Mouse (Mus musculus) heart, embryonic 11.5 days (tissue): ENCODE results near the gene Fam111a. TPM values are rescaled to one million over a fixed set of nuclear protein-coding genes. Genes with fewer than 3 reads are reported as not detected.

Experiments
- ATAC-seq: fragments of 200-750 bp; cut with Nextera tagmentation; replicated peaks from 2 replicates; pipeline ENCODE4 v1.8.0; 2017; ENCODE audit warnings: moderate library complexity; ENCODE audit not compliant: insufficient number of reproducible peaks, low FRiP score, low TSS enrichment
- H3K27ac ChIP-seq: fragments of 300-500 bp; sonication (generic); 2 replicates; pipeline ENCODE4 v1.5.1; 2014; ENCODE audit warnings: mild to moderate bottlenecking, low read depth, low read length
- H3K27me3 ChIP-seq: fragments of 300-500 bp; sonication (generic); 2 replicates; pipeline ENCODE4 v1.6.1; 2014; ENCODE audit warnings: mild to moderate bottlenecking, low read length, mixed read lengths; ENCODE audit not compliant: control insufficient read depth, insufficient read depth
- H3K36me3 ChIP-seq: fragments of 300-500 bp; sonication (generic); 2 replicates; pipeline ENCODE4 v1.6.1; 2014; ENCODE audit warnings: mild to moderate bottlenecking, low read length, moderate library complexity, mixed read lengths; ENCODE audit not compliant: control insufficient read depth, insufficient read depth
- H3K4me1 ChIP-seq: fragments of 300-500 bp; sonication (generic); 2 replicates; pipeline ENCODE4 v1.6.1; 2014; ENCODE audit warnings: low read length; ENCODE audit not compliant: control insufficient read depth, insufficient read depth
- H3K4me2 ChIP-seq: fragments of 300-500 bp; sonication (generic); 2 replicates; pipeline ENCODE4 v1.6.1; 2014; ENCODE audit warnings: mild to moderate bottlenecking, moderate library complexity
- H3K4me3 ChIP-seq: fragments of 300-500 bp; sonication (generic); 2 replicates; pipeline ENCODE4 v1.5.1; 2014; ENCODE audit warnings: low read depth, low read length
- H3K9ac ChIP-seq: fragments of 300-500 bp; sonication (generic); 2 replicates; pipeline ENCODE4 v1.6.1; 2014; ENCODE audit warnings: mild to moderate bottlenecking, low read depth, low read length, moderate library complexity
- H3K9me3 ChIP-seq: fragments of 300-500 bp; sonication (generic); replicated peaks from 2 replicates; pipeline ENCODE4 v1.6.1; 2016; ENCODE audit warnings: low read length; ENCODE audit not compliant: control insufficient read depth
- WGBS: fragments of 180-500 bp; shearing (Covaris S2); extraction: QIAGEN DNeasy Blood & Tissue Kit; methylation state at CpG from one replicate; pipeline ENCODE4 v1.1.7; 2014; ENCODE audit not compliant: insufficient replicate concordance; 5-methylcytosine and 5-hydroxymethylcytosine counted together
- polyA plus RNA-seq: library from polyadenylated mRNA; unstranded; fragments of >200 nt; fragmentation: Nextera tagmentation; extraction: Ambion mirVana; gene quantifications from 2 replicates; pipeline ENCODE4 v1.2.1, GENCODE M21; 2014

The Fam111a gene
- polyA plus RNA-seq, 1 experiment from 2014 or later = 26.3 TPM

GRCm38 (mm10) chr19:12540727-12541126, 4.8 kb upstream of the Fam111a start:
- Histone ChIP-seq H3K9me3 (no peaks in the 10 kb centered on the region), H3K27ac (no peak overlapping the region), H3K36me3 (no peaks in the 10 kb centered on the region), H3K27me3 (no peaks in the 10 kb centered on the region), H3K4me3 (no peak overlapping the region), H3K4me2 (no peak overlapping the region), H3K9ac (no peak overlapping the region), H3K4me1 (no peaks in the 10 kb centered on the region)
- ATAC-seq = no peak
- WGBS = 48% methylated on average over 3 of the region's 3 CpGs

- WGBS = 27% methylated on average over 2 of the region's 2 CpGs
- no peak overlapping the region for H3K9ac ChIP-seq
- H3K9me3 ChIP-seq = no peaks in the 10 kb centered on the region
- H3K4me1 ChIP-seq = no peaks in the 10 kb centered on the region
- no peaks in the 10 kb centered on the region for H3K36me3 ChIP-seq
- no peak overlapping the region for H3K4me3 ChIP-seq
- no peaks in the 10 kb centered on the region for H3K27me3 ChIP-seq
- H3K27ac ChIP-seq = no peak overlapping the region
- ATAC-seq = no peak
- no peak overlapping the region for H3K4me2 ChIP-seq
Observed at GRCm38 (mm10) chr19:12541644-12542043, 3.9 kb upstream of the Fam111a start.

- no peak for ATAC-seq
- no peaks in the 10 kb centered on the region for H3K36me3 ChIP-seq
- H3K4me3 ChIP-seq = no peak overlapping the region
- no peaks in the 10 kb centered on the region for H3K9me3 ChIP-seq
- no peaks in the 10 kb centered on the region for H3K27me3 ChIP-seq
- H3K4me1 ChIP-seq = no peaks in the 10 kb centered on the region
- H3K9ac ChIP-seq = no peak overlapping the region
- no peak overlapping the region for H3K4me2 ChIP-seq
- H3K27ac ChIP-seq = no peak overlapping the region
- 75% methylated on average over 5 of the region's 5 CpGs for WGBS
Observed at GRCm38 (mm10) chr19:12549166-12549565, 3.6 kb downstream of the Fam111a start.

- no peak overlapping the region for H3K9ac ChIP-seq
- no peaks in the 10 kb centered on the region for H3K27me3 ChIP-seq
- no peak overlapping the region for H3K27ac ChIP-seq
- no peaks in the 10 kb centered on the region for H3K9me3 ChIP-seq
- no peak overlapping the region for H3K4me2 ChIP-seq
- WGBS = 79% methylated on average over 5 of the region's 5 CpGs
- no peak for ATAC-seq
- no peaks in the 10 kb centered on the region for H3K4me1 ChIP-seq
- no peak overlapping the region for H3K4me3 ChIP-seq
- no peaks in the 10 kb centered on the region for H3K36me3 ChIP-seq
Observed at GRCm38 (mm10) chr19:12550005-12550942, 4.7 kb downstream of the Fam111a start.

GRCm38 (mm10) chr19:12556293-12556692, 10.8 kb downstream of the Fam111a start:
- Histone ChIP-seq H3K9me3 (no peaks in the 10 kb centered on the region), H3K36me3 (no peaks in the 10 kb centered on the region), H3K9ac (no peak overlapping the region), H3K4me3 (no peak overlapping the region), H3K4me1 (no peaks in the 10 kb centered on the region), H3K27me3 (no peaks in the 10 kb centered on the region), H3K4me2 (no peak overlapping the region), H3K27ac (no peak overlapping the region)
- WGBS = 81% methylated on average over 2 of the region's 2 CpGs
- ATAC-seq = no peak

GRCm38 (mm10) chr19:12558219-12558618, 12.7 kb downstream of the Fam111a start:
- H3K27ac ChIP-seq = no peak overlapping the region
- H3K4me1 ChIP-seq = no peaks in the 10 kb centered on the region
- no peaks in the 10 kb centered on the region for H3K9me3 ChIP-seq
- H3K9ac ChIP-seq = no peak overlapping the region
- no peak overlapping the region for H3K4me2 ChIP-seq
- no peak overlapping the region for H3K4me3 ChIP-seq
- no peaks in the 10 kb centered on the region for H3K36me3 ChIP-seq
- H3K27me3 ChIP-seq = no peaks in the 10 kb centered on the region
- ATAC-seq = no peak
- WGBS = 82% methylated on average over 4 of the region's 4 CpGs

GRCm38 (mm10) chr19:12564197-12564596, 18.7 kb downstream of the Fam111a start:
- H3K27me3 ChIP-seq = no peaks in the 10 kb centered on the region
- no peaks in the 10 kb centered on the region for H3K9me3 ChIP-seq
- H3K4me2 ChIP-seq = no peak overlapping the region
- H3K36me3 ChIP-seq = no peaks in the 10 kb centered on the region
- H3K27ac ChIP-seq = no peak overlapping the region
- no peak overlapping the region for H3K4me3 ChIP-seq
- H3K4me1 ChIP-seq = no peaks in the 10 kb centered on the region
- no peak overlapping the region for H3K9ac ChIP-seq
- no peak for ATAC-seq

- ATAC-seq = no peak
- no peak overlapping the region for H3K4me2 ChIP-seq
- no peak overlapping the region for H3K9ac ChIP-seq
- no peaks in the 10 kb centered on the region for H3K27me3 ChIP-seq
- no peaks in the 10 kb centered on the region for H3K36me3 ChIP-seq
- 61% methylated on average over 4 of the region's 4 CpGs for WGBS
- H3K4me1 ChIP-seq = no peaks in the 10 kb centered on the region
- no peaks in the 10 kb centered on the region for H3K9me3 ChIP-seq
- H3K27ac ChIP-seq = no peak overlapping the region
- no peak overlapping the region for H3K4me3 ChIP-seq
Observed at GRCm38 (mm10) chr19:12567011-12567410, 21.5 kb downstream of the Fam111a start.

GRCm38 (mm10) chr19:12570866-12571265, 25.3 kb downstream of the Fam111a start:
- H3K27ac ChIP-seq = no peak overlapping the region
- no peaks in the 10 kb centered on the region for H3K36me3 ChIP-seq
- WGBS = 66% methylated on average over 2 of the region's 2 CpGs
- H3K9me3 ChIP-seq = no peaks in the 10 kb centered on the region
- peaks cover 2% of the 10 kb centered on the region; the same call in 1 of the 2 replicates for H3K4me1 ChIP-seq
- H3K27me3 ChIP-seq = no peaks in the 10 kb centered on the region
- no peak for ATAC-seq
- H3K4me2 ChIP-seq = no peak overlapping the region
- no peak overlapping the region for H3K4me3 ChIP-seq
- no peak overlapping the region for H3K9ac ChIP-seq
